Mouse (Mus musculus): ENCODE data around the gene Cwc22.

GRCm38 (mm10) chr2:77925187-77925924 lies 20.8 kb downstream of the Cwc22 start:
- TF ChIP-seq CTCF (IDR thresholded peaks at IDR 0.05) (no peak), EP300 (IDR thresholded peaks at IDR 0.05; ENCODE audit: insufficient read depth, low read depth, low read length) (no peak)

All from heart, adult 2 months (tissue).